Mouse (Mus musculus): ENCODE data around the gene Tec. TPM values are rescaled to one million over a fixed set of nuclear protein-coding genes. Genes with fewer than 3 reads are reported as not detected.

Gene Tec
- polyA plus RNA-seq, 1 experiment, result 12.2 TPM

DNA sequence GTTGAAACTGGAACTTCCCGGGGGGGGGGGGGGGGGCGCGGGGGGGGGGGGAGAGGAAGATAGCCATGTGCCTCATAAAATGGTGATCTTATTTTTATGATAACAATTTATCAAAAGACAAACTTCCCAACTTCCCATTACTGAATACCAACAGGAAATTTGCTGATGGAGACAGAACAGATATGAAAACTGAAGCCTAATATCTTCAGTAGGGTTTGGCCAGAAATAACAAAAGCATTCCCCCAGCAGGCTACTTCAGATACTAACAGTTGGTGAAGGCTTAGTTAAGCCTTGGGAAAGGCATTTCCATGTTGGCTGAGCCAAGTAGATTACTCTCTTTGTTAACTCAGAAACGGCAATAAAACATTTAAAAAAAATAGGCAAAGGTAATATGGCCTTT is 21.6 kb downstream of the Tec start:
- Histone ChIP-seq H3K4me3 (ENCODE audit: extremely low read depth, insufficient read depth, insufficient read length) (no peak overlapping the region), H3K4me1 (ENCODE audit: control insufficient read depth, insufficient read depth, insufficient read length) (peaks cover 26% of the 10 kb centered on the region; the same call in 1 of the 2 replicates), H3K27me3 (ENCODE audit: control insufficient read depth, insufficient read depth, low read length) (no peaks in the 10 kb centered on the region), H3K36me3 (ENCODE audit: control insufficient read depth, insufficient read depth, low read length) (no peaks in the 10 kb centered on the region), H3K27ac (ENCODE audit: insufficient read depth, low read length) (no peak overlapping the region)
- no peak for DNase-seq (ENCODE audit: low read depth in 1 of 2, low spot score in 2 of 2)
- WGBS, result 77% methylated on average over 1 of the region's 4 CpGs
- TF ChIP-seq POLR2A (IDR thresholded peaks at IDR 0.05; ENCODE audit: low read depth, low read length), result no peak
- no peak for TF ChIP-seq CTCF (IDR thresholded peaks at IDR 0.05; ENCODE audit: extremely low read depth, insufficient read depth, insufficient read length, insufficient replicate concordance)

DNA sequence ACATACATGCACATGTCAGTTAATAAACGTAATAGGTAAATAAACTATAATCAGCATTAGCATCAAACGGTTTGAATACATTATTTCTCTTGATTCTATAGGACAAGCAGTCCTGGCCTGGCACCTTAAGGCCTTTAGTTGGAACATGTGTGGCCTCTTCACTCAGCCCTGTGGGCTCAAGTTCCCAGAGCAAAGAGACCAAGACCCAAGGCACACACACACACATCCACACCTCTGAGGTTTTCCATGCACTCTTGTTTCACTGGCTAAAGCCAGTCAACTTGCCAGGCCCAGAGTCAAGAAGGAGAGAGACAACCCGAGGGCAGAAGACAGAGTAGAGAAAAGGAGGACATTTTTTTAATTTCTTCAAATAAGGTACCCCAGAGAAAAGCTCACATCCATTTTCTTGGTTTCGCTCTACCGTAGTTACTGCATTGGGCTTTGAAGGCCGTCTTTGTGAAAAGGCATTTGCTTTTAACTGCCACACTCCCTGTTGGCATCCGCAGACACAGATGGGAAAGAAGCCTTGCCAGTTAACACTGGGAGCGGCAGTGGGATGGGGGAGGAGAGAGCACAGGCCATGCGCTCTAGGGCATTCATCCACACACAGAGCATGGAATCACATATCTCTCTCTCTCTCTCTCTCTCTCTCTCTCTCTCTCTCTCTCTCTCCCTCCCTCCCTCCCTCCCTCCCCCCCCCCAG is 22.2 kb downstream of the Tec start:
- Histone ChIP-seq H3K27ac (ENCODE audit: insufficient read depth, low read length) (no peak overlapping the region), H3K4me1 (ENCODE audit: control insufficient read depth, insufficient read depth, insufficient read length) (peaks cover 20% of the 10 kb centered on the region; the same call in 1 of the 2 replicates), H3K27me3 (ENCODE audit: control insufficient read depth, insufficient read depth, low read length) (no peaks in the 10 kb centered on the region), H3K36me3 (ENCODE audit: control insufficient read depth, insufficient read depth, low read length) (no peaks in the 10 kb centered on the region), H3K4me3 (ENCODE audit: extremely low read depth, insufficient read depth, insufficient read length) (no peak overlapping the region)
- DNase-seq (ENCODE audit: low read depth in 1 of 2, low spot score in 2 of 2), result no peak
- 92% methylated on average over 9 of the region's 9 CpGs for WGBS
- TF ChIP-seq POLR2A (IDR thresholded peaks at IDR 0.05; ENCODE audit: low read depth, low read length) (no peak), CTCF (IDR thresholded peaks at IDR 0.05; ENCODE audit: extremely low read depth, insufficient read depth, insufficient read length, insufficient replicate concordance) (no peak)

DNA sequence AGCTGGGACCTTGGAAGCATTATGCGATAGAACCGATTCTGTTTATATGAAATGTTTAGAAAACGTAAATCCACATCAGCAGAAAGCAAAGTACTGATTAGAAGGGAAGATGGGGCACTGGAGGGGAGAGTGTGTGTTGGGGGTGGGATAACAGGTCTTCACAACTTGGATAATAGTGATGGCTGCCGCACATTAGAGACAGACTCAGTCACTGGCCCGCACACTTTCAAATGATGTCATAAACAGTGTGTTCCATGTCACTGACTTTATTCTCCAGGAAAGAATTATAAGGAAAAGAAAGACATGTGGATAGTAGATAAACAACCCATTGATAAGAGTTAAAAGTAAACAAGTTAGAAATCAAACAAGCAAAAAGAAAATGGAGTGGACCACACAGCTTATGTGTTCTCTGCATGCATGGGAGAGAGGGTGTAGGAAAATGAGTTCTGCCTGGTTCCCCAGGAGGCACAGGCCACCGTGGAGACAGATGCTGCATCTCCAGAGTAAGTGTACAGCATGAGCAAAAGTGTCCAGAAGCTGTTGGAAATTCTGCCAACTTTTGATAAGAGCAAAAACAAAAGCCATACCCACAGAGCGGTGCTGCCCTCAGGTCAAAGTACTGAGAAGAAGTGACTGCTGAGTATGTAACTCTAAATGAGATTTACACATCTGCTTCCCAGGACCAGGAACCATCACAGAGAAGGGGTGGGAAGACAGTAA is 23.3 kb downstream of the Tec start:
- TF ChIP-seq CTCF (IDR thresholded peaks at IDR 0.05; ENCODE audit: extremely low read depth, insufficient read depth, insufficient read length, insufficient replicate concordance) (no peak), POLR2A (IDR thresholded peaks at IDR 0.05; ENCODE audit: low read depth, low read length) (no peak)
- H3K4me3 ChIP-seq (ENCODE audit: extremely low read depth, insufficient read depth, insufficient read length), result no peak overlapping the region
- WGBS, result 79% methylated on average over 7 of the region's 7 CpGs
- no peak overlapping the region for H3K27ac ChIP-seq (ENCODE audit: insufficient read depth, low read length)
- no peak for DNase-seq (ENCODE audit: low read depth in 1 of 2, low spot score in 2 of 2)
- no peaks in the 10 kb centered on the region for H3K27me3 ChIP-seq (ENCODE audit: control insufficient read depth, insufficient read depth, low read length)
- H3K4me1 ChIP-seq (ENCODE audit: control insufficient read depth, insufficient read depth, insufficient read length), result peaks cover 17% of the 10 kb centered on the region; the same call in 1 of the 2 replicates
- peaks cover 2% of the 10 kb centered on the region; the same call in 1 of the 2 replicates for H3K36me3 ChIP-seq (ENCODE audit: control insufficient read depth, insufficient read depth, low read length)

DNA sequence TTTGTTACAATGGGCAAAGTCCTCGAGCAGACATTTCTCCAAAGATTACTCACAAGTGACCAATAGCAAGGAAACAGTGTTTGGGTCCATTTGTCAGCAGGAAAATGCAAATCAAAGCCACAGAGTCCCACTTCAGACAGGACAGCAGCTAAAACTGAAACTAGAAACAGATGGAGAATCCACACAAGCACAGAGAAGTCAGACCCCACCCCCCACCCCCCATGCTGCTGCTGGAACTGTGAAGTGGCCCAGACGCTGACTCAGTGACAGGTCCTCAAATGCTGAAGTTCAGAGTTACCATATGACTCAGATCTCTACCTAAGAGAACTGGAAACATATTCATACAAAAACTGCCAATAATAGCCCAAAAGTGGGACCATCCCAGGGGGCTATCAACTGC is 24.0 kb downstream of the Tec start:
- H3K4me1 ChIP-seq (ENCODE audit: control insufficient read depth, insufficient read depth, insufficient read length), result peaks cover 17% of the 10 kb centered on the region; the same call in 1 of the 2 replicates
- no peak overlapping the region for H3K27ac ChIP-seq (ENCODE audit: insufficient read depth, low read length)
- 29% methylated on average over 2 of the region's 2 CpGs for WGBS

DNA sequence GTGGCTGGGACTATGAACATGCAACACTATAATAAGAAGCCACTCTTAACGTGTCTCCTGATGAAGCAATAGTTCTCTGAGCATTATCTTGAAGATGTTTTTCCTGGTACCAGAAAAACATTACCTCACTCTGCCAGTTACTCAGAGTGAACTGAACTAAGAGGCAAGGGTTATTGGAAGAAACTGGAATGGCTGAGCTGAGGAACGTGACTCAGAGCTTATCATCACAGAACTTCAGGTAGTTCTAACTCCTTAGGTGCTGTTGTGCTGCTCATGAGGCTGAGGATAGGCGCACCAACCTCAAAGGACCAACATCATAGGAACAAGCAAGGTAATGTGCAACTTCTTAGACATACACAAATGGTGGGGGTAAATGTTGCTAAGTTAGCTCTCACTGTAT is 28.6 kb downstream of the Tec start:
- no peaks in the 10 kb centered on the region for H3K27me3 ChIP-seq (ENCODE audit: control insufficient read depth, insufficient read depth, low read length)
- DNase-seq (ENCODE audit: low read depth in 1 of 2, low spot score in 2 of 2), result no peak
- WGBS, result 81% methylated on average over 3 of the region's 3 CpGs
- no peak overlapping the region for H3K4me3 ChIP-seq (ENCODE audit: extremely low read depth, insufficient read depth, insufficient read length)
- no peak overlapping the region for H3K27ac ChIP-seq (ENCODE audit: insufficient read depth, low read length)
- peaks cover 11% of the 10 kb centered on the region; the same call in 1 of the 2 replicates for H3K4me1 ChIP-seq (ENCODE audit: control insufficient read depth, insufficient read depth, insufficient read length)
- TF ChIP-seq CTCF (IDR thresholded peaks at IDR 0.05; ENCODE audit: extremely low read depth, insufficient read depth, insufficient read length, insufficient replicate concordance), result no peak
- TF ChIP-seq POLR2A (IDR thresholded peaks at IDR 0.05; ENCODE audit: low read depth, low read length), result no peak
- peaks cover 2% of the 10 kb centered on the region; the same call in 1 of the 2 replicates for H3K36me3 ChIP-seq (ENCODE audit: control insufficient read depth, insufficient read depth, low read length)

More for the DNA sequence above, 24.0 kb downstream of the Tec start:
- DNase-seq (ENCODE audit: low read depth in 1 of 2, low spot score in 2 of 2), result no peak
- H3K36me3 ChIP-seq (ENCODE audit: control insufficient read depth, insufficient read depth, low read length), result peaks cover 2% of the 10 kb centered on the region; the same call in 1 of the 2 replicates
- H3K4me3 ChIP-seq (ENCODE audit: extremely low read depth, insufficient read depth, insufficient read length), result no peak overlapping the region
- H3K27me3 ChIP-seq (ENCODE audit: control insufficient read depth, insufficient read depth, low read length), result no peaks in the 10 kb centered on the region
- TF ChIP-seq CTCF (IDR thresholded peaks at IDR 0.05; ENCODE audit: extremely low read depth, insufficient read depth, insufficient read length, insufficient replicate concordance) (no peak), POLR2A (IDR thresholded peaks at IDR 0.05; ENCODE audit: low read depth, low read length) (no peak)

DNA sequence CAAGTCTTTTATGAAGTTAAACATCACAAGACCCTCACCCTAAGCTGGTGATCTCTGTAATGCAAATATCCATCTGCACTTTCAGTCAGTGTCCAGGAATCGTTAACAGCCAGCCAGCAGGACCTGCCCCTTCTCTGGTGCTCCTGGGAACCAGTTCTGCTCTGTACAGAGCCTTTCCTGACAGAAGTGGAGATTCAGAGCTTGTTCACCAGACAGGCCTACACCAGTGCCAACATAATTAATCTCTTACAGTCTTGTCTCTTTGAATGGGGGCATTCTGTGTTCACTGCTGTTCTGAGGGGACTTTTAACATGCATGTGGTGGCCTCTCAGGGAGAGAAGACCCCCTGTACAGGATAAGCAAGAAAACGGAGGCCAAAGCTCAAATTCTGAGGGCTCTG is 29.3 kb downstream of the Tec start:
- no peak overlapping the region for H3K4me3 ChIP-seq (ENCODE audit: extremely low read depth, insufficient read depth, insufficient read length)
- H3K36me3 ChIP-seq (ENCODE audit: control insufficient read depth, insufficient read depth, low read length), result peaks cover 2% of the 10 kb centered on the region; the same call in 1 of the 2 replicates
- DNase-seq (ENCODE audit: low read depth in 1 of 2, low spot score in 2 of 2), result no peak
- peaks cover 8% of the 10 kb centered on the region; the same call in 1 of the 2 replicates for H3K4me1 ChIP-seq (ENCODE audit: control insufficient read depth, insufficient read depth, insufficient read length)
- H3K27me3 ChIP-seq (ENCODE audit: control insufficient read depth, insufficient read depth, low read length), result no peaks in the 10 kb centered on the region
- no peak overlapping the region for H3K27ac ChIP-seq (ENCODE audit: insufficient read depth, low read length)
- WGBS, result 86% methylated on average over 2 of the region's 2 CpGs
- TF ChIP-seq CTCF (IDR thresholded peaks at IDR 0.05; ENCODE audit: extremely low read depth, insufficient read depth, insufficient read length, insufficient replicate concordance) (no peak), POLR2A (IDR thresholded peaks at IDR 0.05; ENCODE audit: low read depth, low read length) (no peak)
